Mouse (Mus musculus): ENCODE measurements around the gene Qrfp. TPM values are rescaled to one million over a fixed set of nuclear protein-coding genes. Genes with fewer than 3 reads are reported as not detected.

The Qrfp gene
- polyA plus RNA-seq, 1 experiment from 2014 or later = not detected

GRCm38 (mm10) chr2:31823933-31824730 is 13.8 kb upstream of the Qrfp start:
- H3K9ac ChIP-seq (ENCODE audit: low read length) = no peak overlapping the region
- H3K4me3 ChIP-seq (replicated peaks; ENCODE audit: low read length) = no peak overlapping the region
- H3K27me3 ChIP-seq (ENCODE audit: control insufficient read depth, insufficient read depth, low read length) = peaks cover 3% of the 10 kb centered on the region; the same call in 1 of the 2 replicates
- no peak for ATAC-seq (ENCODE audit: insufficient read depth, low FRiP score)
- H3K36me3 ChIP-seq (ENCODE audit: control insufficient read depth, insufficient read depth, low read length) = no peaks in the 10 kb centered on the region
- 73% methylated on average over 12 of the region's 15 CpGs for WGBS
- no peak overlapping the region for H3K27ac ChIP-seq (ENCODE audit: low read length)
- no peaks in the 10 kb centered on the region for H3K9me3 ChIP-seq (replicated peaks; ENCODE audit: control insufficient read depth, low read length)
- no peak overlapping the region for H3K4me2 ChIP-seq (ENCODE audit: low read depth, low read length)
- peaks cover 15% of the 10 kb centered on the region for H3K4me1 ChIP-seq (ENCODE audit: control insufficient read depth, insufficient read depth, low read length)

GRCm38 (mm10) chr2:31822524-31823371 is 12.4 kb upstream of the Qrfp start:
- no peaks in the 10 kb centered on the region for H3K9me3 ChIP-seq (replicated peaks; ENCODE audit: control insufficient read depth, low read length)
- no peak overlapping the region for H3K27ac ChIP-seq (ENCODE audit: low read length)
- H3K4me2 ChIP-seq (ENCODE audit: low read depth, low read length) = peak overlapping the region; percentile 42
- H3K27me3 ChIP-seq (ENCODE audit: control insufficient read depth, insufficient read depth, low read length) = peaks cover 3% of the 10 kb centered on the region; the same call in 1 of the 2 replicates
- H3K4me3 ChIP-seq (replicated peaks; ENCODE audit: low read length) = 0 out of 2 replicates have a peak overlapping the region, but pooled peaks have one; percentile 15
- no peak for ATAC-seq (ENCODE audit: insufficient read depth, low FRiP score)
- H3K9ac ChIP-seq (ENCODE audit: low read length) = peak overlapping the region; percentile 18; the same call in 1 of the 2 replicates
- 15% methylated on average over 39 of the region's 39 CpGs for WGBS
- no peaks in the 10 kb centered on the region for H3K36me3 ChIP-seq (ENCODE audit: control insufficient read depth, insufficient read depth, low read length)
- peaks cover 9% of the 10 kb centered on the region for H3K4me1 ChIP-seq (ENCODE audit: control insufficient read depth, insufficient read depth, low read length)

GRCm38 (mm10) chr2:31815367-31815766 is 5.0 kb upstream of the Qrfp start:
- Histone ChIP-seq H3K9me3 (replicated peaks; ENCODE audit: control insufficient read depth, low read length) (no peaks in the 10 kb centered on the region), H3K9ac (ENCODE audit: low read length) (no peak overlapping the region), H3K27me3 (ENCODE audit: control insufficient read depth, insufficient read depth, low read length) (no peaks in the 10 kb centered on the region), H3K4me3 (replicated peaks; ENCODE audit: low read length) (no peak overlapping the region), H3K4me2 (ENCODE audit: low read depth, low read length) (no peak overlapping the region), H3K4me1 (ENCODE audit: control insufficient read depth, insufficient read depth, low read length) (peaks cover under 1% of the 10 kb centered on the region; the same call in 1 of the 2 replicates), H3K36me3 (ENCODE audit: control insufficient read depth, insufficient read depth, low read length) (no peaks in the 10 kb centered on the region), H3K27ac (ENCODE audit: low read length) (no peak overlapping the region)
- 19% methylated on average over 5 of the region's 5 CpGs for WGBS
- no peak; the same call in 1 of the 2 replicates for ATAC-seq (ENCODE audit: insufficient read depth, low FRiP score)

GRCm38 (mm10) chr2:31814699-31815098 is 4.3 kb upstream of the Qrfp start:
- Histone ChIP-seq H3K9ac (ENCODE audit: low read length) (no peak overlapping the region), H3K27ac (ENCODE audit: low read length) (no peak overlapping the region), H3K36me3 (ENCODE audit: control insufficient read depth, insufficient read depth, low read length) (no peaks in the 10 kb centered on the region), H3K27me3 (ENCODE audit: control insufficient read depth, insufficient read depth, low read length) (no peaks in the 10 kb centered on the region), H3K4me3 (replicated peaks; ENCODE audit: low read length) (no peak overlapping the region), H3K4me2 (ENCODE audit: low read depth, low read length) (no peak overlapping the region), H3K4me1 (ENCODE audit: control insufficient read depth, insufficient read depth, low read length) (peaks cover 6% of the 10 kb centered on the region; the same call in 1 of the 2 replicates), H3K9me3 (replicated peaks; ENCODE audit: control insufficient read depth, low read length) (no peaks in the 10 kb centered on the region)
- 74% methylated on average over 7 of the region's 7 CpGs for WGBS
- no peak for ATAC-seq (ENCODE audit: insufficient read depth, low FRiP score)

GRCm38 (mm10) chr2:31813641-31814040 is 3.3 kb upstream of the Qrfp start:
- Histone ChIP-seq H3K27me3 (ENCODE audit: control insufficient read depth, insufficient read depth, low read length) (no peaks in the 10 kb centered on the region), H3K9ac (ENCODE audit: low read length) (no peak overlapping the region), H3K4me3 (replicated peaks; ENCODE audit: low read length) (no peak overlapping the region), H3K4me1 (ENCODE audit: control insufficient read depth, insufficient read depth, low read length) (peaks cover 9% of the 10 kb centered on the region; the same call in 1 of the 2 replicates), H3K27ac (ENCODE audit: low read length) (no peak overlapping the region), H3K4me2 (ENCODE audit: low read depth, low read length) (no peak overlapping the region), H3K9me3 (replicated peaks; ENCODE audit: control insufficient read depth, low read length) (no peaks in the 10 kb centered on the region), H3K36me3 (ENCODE audit: control insufficient read depth, insufficient read depth, low read length) (no peaks in the 10 kb centered on the region)
- WGBS = 88% methylated on average over 4 of the region's 4 CpGs
- ATAC-seq (ENCODE audit: insufficient read depth, low FRiP score) = no peak

- no peak overlapping the region for H3K4me3 ChIP-seq (replicated peaks; ENCODE audit: low read length)
- H3K27ac ChIP-seq (ENCODE audit: low read length) = no peak overlapping the region
- 79% methylated on average over 14 of the region's 14 CpGs for WGBS
- no peak for ATAC-seq (ENCODE audit: insufficient read depth, low FRiP score)
- H3K27me3 ChIP-seq (ENCODE audit: control insufficient read depth, insufficient read depth, low read length) = no peaks in the 10 kb centered on the region
- H3K9ac ChIP-seq (ENCODE audit: low read length) = no peak overlapping the region
- H3K36me3 ChIP-seq (ENCODE audit: control insufficient read depth, insufficient read depth, low read length) = no peaks in the 10 kb centered on the region
- H3K9me3 ChIP-seq (replicated peaks; ENCODE audit: control insufficient read depth, low read length) = no peaks in the 10 kb centered on the region
- H3K4me2 ChIP-seq (ENCODE audit: low read depth, low read length) = no peak overlapping the region
- H3K4me1 ChIP-seq (ENCODE audit: control insufficient read depth, insufficient read depth, low read length) = peaks cover 9% of the 10 kb centered on the region; the same call in 1 of the 2 replicates
Measured at GRCm38 (mm10) chr2:31811086-31811958, 942 bp upstream of the Qrfp start.

- 47% methylated on average over 2 of the region's 2 CpGs for WGBS
Measured at GRCm38 (mm10) chr2:31809358-31809740, 1.0 kb downstream of the Qrfp start.

GRCm38 (mm10) chr2:31808410-31809357 is 1.7 kb downstream of the Qrfp start:
- H3K27ac ChIP-seq (ENCODE audit: low read length) = no peak overlapping the region
- H3K9ac ChIP-seq (ENCODE audit: low read length) = 0 out of 2 replicates have a peak overlapping the region, but pooled peaks have one; percentile 22
- ATAC-seq (ENCODE audit: insufficient read depth, low FRiP score) = no peak
- H3K9me3 ChIP-seq (replicated peaks; ENCODE audit: control insufficient read depth, low read length) = no peaks in the 10 kb centered on the region
- H3K4me3 ChIP-seq (replicated peaks; ENCODE audit: low read length) = no peak overlapping the region
- peaks cover 7% of the 10 kb centered on the region for H3K36me3 ChIP-seq (ENCODE audit: control insufficient read depth, insufficient read depth, low read length)
- no peak overlapping the region for H3K4me2 ChIP-seq (ENCODE audit: low read depth, low read length)
- 46% methylated on average over 28 of the region's 28 CpGs for WGBS
- no peaks in the 10 kb centered on the region for H3K27me3 ChIP-seq (ENCODE audit: control insufficient read depth, insufficient read depth, low read length)
- H3K4me1 ChIP-seq (ENCODE audit: control insufficient read depth, insufficient read depth, low read length) = peaks cover 9% of the 10 kb centered on the region; the same call in 1 of the 2 replicates

More at GRCm38 (mm10) chr2:31809358-31809740, 1.0 kb downstream of the Qrfp start:
- Histone ChIP-seq H3K27me3 (ENCODE audit: control insufficient read depth, insufficient read depth, low read length) (no peaks in the 10 kb centered on the region), H3K4me3 (replicated peaks; ENCODE audit: low read length) (no peak overlapping the region), H3K27ac (ENCODE audit: low read length) (no peak overlapping the region), H3K9ac (ENCODE audit: low read length) (no peak overlapping the region), H3K4me1 (ENCODE audit: control insufficient read depth, insufficient read depth, low read length) (peaks cover 9% of the 10 kb centered on the region; the same call in 1 of the 2 replicates), H3K9me3 (replicated peaks; ENCODE audit: control insufficient read depth, low read length) (no peaks in the 10 kb centered on the region), H3K4me2 (ENCODE audit: low read depth, low read length) (no peak overlapping the region), H3K36me3 (ENCODE audit: control insufficient read depth, insufficient read depth, low read length) (peaks cover 3% of the 10 kb centered on the region; the same call in 1 of the 2 replicates)
- no peak for ATAC-seq (ENCODE audit: insufficient read depth, low FRiP score)
